Mouse (Mus musculus) kidney, embryonic 16.5 days (tissue): ENCODE data around the gene Dennd6b. TPM values are rescaled to one million over a fixed set of nuclear protein-coding genes. Genes with fewer than 3 reads are reported as not detected.
A peak's percentile ranks its signal among the peaks of the same experiment; 100 is the strongest.

Source experiments
- ATAC-seq: fragments of 200-750 bp; cut with Nextera tagmentation; 2 replicates; pipeline ENCODE4 v1.8.0; 2017; ENCODE audit warnings: moderate TSS enrichment; ENCODE audit not compliant: low FRiP score, low TSS enrichment
- H3K27ac ChIP-seq: fragments of 300-500 bp; sonication (generic); 2 replicates; pipeline ENCODE4 v1.5.1; 2014; ENCODE audit warnings: low read length
- H3K27me3 ChIP-seq: fragments of 300-500 bp; sonication (generic); 2 replicates; pipeline ENCODE4 v1.6.1; 2014; ENCODE audit warnings: low read length, control low read depth, mixed read lengths; ENCODE audit not compliant: insufficient read depth
- H3K36me3 ChIP-seq: fragments of 300-500 bp; sonication (generic); 2 replicates; pipeline ENCODE4 v1.6.1; 2014; ENCODE audit warnings: low read length, control low read depth, mixed read lengths; ENCODE audit not compliant: insufficient read depth
- H3K4me1 ChIP-seq: fragments of 300-500 bp; sonication (generic); 2 replicates; pipeline ENCODE4 v1.6.1; 2014; ENCODE audit warnings: low read length, control low read depth, mixed read lengths; ENCODE audit not compliant: insufficient read depth
- H3K4me2 ChIP-seq: fragments of 300-500 bp; sonication (generic); replicated peaks from 2 replicates; pipeline ENCODE4 v1.6.1; 2014; ENCODE audit warnings: low read depth, low read length
- H3K4me3 ChIP-seq: fragments of 300-500 bp; sonication (generic); 2 replicates; pipeline ENCODE4 v1.5.1; 2014; ENCODE audit warnings: mild to moderate bottlenecking, low read length
- H3K9ac ChIP-seq: fragments of 300-500 bp; sonication (generic); replicated peaks from 2 replicates; pipeline ENCODE4 v1.6.1; 2014; ENCODE audit warnings: low read length
- H3K9me3 ChIP-seq: fragments of 300-500 bp; sonication (generic); 2 replicates; pipeline ENCODE4 v1.6.1; 2016; ENCODE audit warnings: low read length, control low read depth
- WGBS: fragments of 180-500 bp; shearing (Covaris S2); extraction: QIAGEN DNeasy Blood & Tissue Kit; methylation state at CpG from one replicate; pipeline ENCODE4 v1.1.7; 2014; 5-methylcytosine and 5-hydroxymethylcytosine counted together
- polyA plus RNA-seq: library from polyadenylated mRNA; unstranded; fragments of >200 nt; fragmentation: Nextera tagmentation; extraction: Ambion mirVana; gene quantifications from 2 replicates; pipeline ENCODE4 v1.2.1, GENCODE M21; 2015

Gene Dennd6b
- polyA plus RNA-seq, 1 experiment from 2014 or later = 20.4 TPM

GRCm38 (mm10) chr15:89211716-89212461 is 15.6 kb upstream of the Dennd6b start:
- 0 out of 2 replicates have a peak, but pooled peaks cover 3% of the 10 kb centered on the region for H3K9me3 ChIP-seq
- H3K9ac ChIP-seq = peak overlapping the region; percentile 98
- ATAC-seq = peak; percentile 66
- peaks cover 14% of the 10 kb centered on the region for H3K4me1 ChIP-seq
- H3K4me2 ChIP-seq = peak overlapping the region; percentile 83
- H3K4me3 ChIP-seq = peak overlapping the region; percentile 93
- H3K27me3 ChIP-seq = no peaks in the 10 kb centered on the region
- peaks cover 13% of the 10 kb centered on the region for H3K36me3 ChIP-seq
- H3K27ac ChIP-seq = peak overlapping the region; percentile 84
- under 1% methylated on average over 32 of the region's 35 CpGs for WGBS

GRCm38 (mm10) chr15:89210915-89211715 is 14.8 kb upstream of the Dennd6b start, which contains the start of gene Ppp6r2:
Ppp6r2 (plus strand) TSS chr15:89211553.
- Histone ChIP-seq H3K9ac (peak within 1 kb of the TSS; percentile 98), H3K27ac (peak within 1 kb of the TSS; percentile 84), H3K27me3 (no peaks in the 10 kb centered on the region), H3K4me2 (peak within 1 kb of the TSS; percentile 83), H3K36me3 (peaks cover 6% of the 10 kb centered on the region), H3K9me3 (no peaks in the 10 kb centered on the region), H3K4me3 (peak within 1 kb of the TSS; percentile 93), H3K4me1 (peaks cover 14% of the 10 kb centered on the region)
- peak; percentile 87 for ATAC-seq
- WGBS = 2% methylated on average over 69 of the region's 73 CpGs

- ATAC-seq = peak; percentile 60
- H3K27ac ChIP-seq = peak overlapping the region; percentile 84
- H3K36me3 ChIP-seq = no peaks in the 10 kb centered on the region
- no peaks in the 10 kb centered on the region for H3K9me3 ChIP-seq
- WGBS = 13% methylated on average over 22 of the region's 22 CpGs
- peak overlapping the region; percentile 93 for H3K4me3 ChIP-seq
- H3K4me2 ChIP-seq = peak overlapping the region; percentile 83
- H3K27me3 ChIP-seq = no peaks in the 10 kb centered on the region
- H3K4me1 ChIP-seq = peaks cover 14% of the 10 kb centered on the region
- H3K9ac ChIP-seq = peak overlapping the region; percentile 60
These were observed 13.8 kb upstream of the Dennd6b start for GRCm38 (mm10) chr15:89209886-89210761.

GRCm38 (mm10) chr15:89207457-89207856 is 11.2 kb upstream of the Dennd6b start:
- WGBS = 68% methylated on average over 4 of the region's 4 CpGs
- no peak overlapping the region for H3K27ac ChIP-seq
- no peak overlapping the region for H3K4me3 ChIP-seq
- peaks cover 2% of the 10 kb centered on the region for H3K9me3 ChIP-seq
- ATAC-seq = no peak
- no peaks in the 10 kb centered on the region for H3K27me3 ChIP-seq
- H3K4me1 ChIP-seq = peaks cover 6% of the 10 kb centered on the region
- no peaks in the 10 kb centered on the region for H3K36me3 ChIP-seq
- H3K4me2 ChIP-seq = no peak overlapping the region
- H3K9ac ChIP-seq = no peak overlapping the region

GRCm38 (mm10) chr15:89197056-89197455 is 760 bp upstream of the Dennd6b start:
- peaks cover 13% of the 10 kb centered on the region for H3K4me1 ChIP-seq
- peak overlapping the region; percentile 61 for H3K4me2 ChIP-seq
- peak overlapping the region; percentile 99 for H3K9ac ChIP-seq
- peak overlapping the region; percentile 97 for H3K4me3 ChIP-seq
- H3K9me3 ChIP-seq = 0 out of 2 replicates have a peak, but pooled peaks cover under 1% of the 10 kb centered on the region
- H3K27ac ChIP-seq = no peak overlapping the region
- 76% methylated on average over 15 of the region's 15 CpGs for WGBS
- H3K36me3 ChIP-seq = no peaks in the 10 kb centered on the region
- no peaks in the 10 kb centered on the region for H3K27me3 ChIP-seq
- ATAC-seq = no peak

- peak; percentile 96 for ATAC-seq
- Histone ChIP-seq H3K4me2 (peak overlapping the region; percentile 61), H3K36me3 (0 out of 2 replicates have a peak, but pooled peaks cover under 1% of the 10 kb centered on the region), H3K27ac (peak overlapping the region; percentile 99), H3K27me3 (no peaks in the 10 kb centered on the region), H3K4me1 (peaks cover 13% of the 10 kb centered on the region), H3K4me3 (peak overlapping the region; percentile 97), H3K9me3 (no peaks in the 10 kb centered on the region), H3K9ac (peak overlapping the region; percentile 99)
- WGBS = under 1% methylated on average over 25 of the region's 25 CpGs
These were observed 495 bp downstream of the Dennd6b start for GRCm38 (mm10) chr15:89195690-89196312.

- Histone ChIP-seq H3K4me3 (peak overlapping the region; percentile 97), H3K27me3 (no peaks in the 10 kb centered on the region), H3K27ac (peak overlapping the region; percentile 99), H3K4me2 (peak overlapping the region; percentile 61), H3K4me1 (peaks cover 13% of the 10 kb centered on the region), H3K36me3 (0 out of 2 replicates have a peak, but pooled peaks cover 3% of the 10 kb centered on the region), H3K9ac (peak overlapping the region; percentile 99), H3K9me3 (no peaks in the 10 kb centered on the region)
- ATAC-seq = peak; percentile 3; the same call in 1 of the 2 replicates
- WGBS = 46% methylated on average over 6 of the region's 6 CpGs
These were observed 1.0 kb downstream of the Dennd6b start for GRCm38 (mm10) chr15:89195261-89195681.

GRCm38 (mm10) chr15:89184937-89185227 is 11.4 kb downstream of the Dennd6b start:
- no peak overlapping the region for H3K9ac ChIP-seq

More at GRCm38 (mm10) chr15:89184937-89185227, 11.4 kb downstream of the Dennd6b start:
- Histone ChIP-seq H3K4me2 (no peak overlapping the region), H3K4me1 (peaks cover 19% of the 10 kb centered on the region), H3K27me3 (no peaks in the 10 kb centered on the region), H3K9me3 (no peaks in the 10 kb centered on the region), H3K36me3 (no peaks in the 10 kb centered on the region), H3K4me3 (no peak overlapping the region), H3K27ac (no peak overlapping the region)
- ATAC-seq = no peak
- 85% methylated on average over 5 of the region's 5 CpGs for WGBS
